Mouse (Mus musculus): ENCODE results near the gene Hormad2. TPM values are rescaled to one million over a fixed set of nuclear protein-coding genes. Genes with fewer than 3 reads are reported as not detected.

Hormad2 gene
- polyA plus RNA-seq, 1 experiment from 2014 or later: not detected

- no peaks in the 10 kb centered on the region for H3K27me3 ChIP-seq
- ChIA-PET CTCF (interaction anchor here (0.7 to 1.0 kb wide), 2 partner anchors 15 to 64 kb away, joined by 3 read pairs; no protein-coding TSS in a partner anchor), POLR2A (no interaction called here)
- in situ Hi-C loops (cut with MboI; ENCODE audit: low pct_unique_long_range_greater_than_20kb): no loop called here
- ATAC-seq (no peak), DNase-seq (ENCODE audit: low read depth, low spot score) (no peak)
- no peak for TF ChIP-seq CTCF (IDR thresholded peaks at IDR 0.05)
Observed at GRCm38 (mm10) chr11:4343926-4344325, 97.0 kb downstream of the Hormad2 start.

DNA sequence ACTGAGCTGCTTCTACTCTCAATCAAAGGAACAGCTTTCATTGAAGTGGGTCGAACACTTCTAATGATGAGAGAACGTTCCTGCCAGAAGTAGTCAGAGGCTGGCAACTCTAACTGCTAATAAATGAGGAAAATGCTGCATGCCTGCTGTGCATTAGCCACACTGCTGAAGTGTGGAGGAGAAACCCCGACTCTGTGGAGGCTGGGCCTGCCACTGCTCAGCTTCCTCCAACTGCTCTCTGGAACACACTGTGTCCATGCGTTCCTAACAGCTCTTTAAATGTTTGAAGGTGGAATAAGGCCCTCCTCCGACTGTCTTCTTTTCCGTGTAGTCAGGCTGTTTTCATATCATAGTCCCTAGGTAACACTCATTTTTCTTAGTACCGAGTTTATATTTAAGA is 98.9 kb downstream of the Hormad2 start:
- POLR2A ChIA-PET: no interaction called here
- TF ChIP-seq CTCF (IDR thresholded peaks at IDR 0.05): no peak
- ATAC-seq: no peak
- in situ Hi-C loops (cut with MboI; ENCODE audit: low pct_unique_long_range_greater_than_20kb): no loop called here
- CTCF ChIA-PET: no interaction called here
- H3K27me3 ChIP-seq: no peaks in the 10 kb centered on the region
- DNase-seq (ENCODE audit: low read depth, low spot score): no peak

- ChIA-PET POLR2A (interaction anchor here (0.6 kb wide), 1 partner anchor 50 kb away, joined by 7 read pairs; no protein-coding TSS in a partner anchor), CTCF (no interaction called here)
- H3K27me3 ChIP-seq: no peaks in the 10 kb centered on the region
- in situ Hi-C loops (cut with MboI; ENCODE audit: low pct_unique_long_range_greater_than_20kb): no loop called here
- DNase-seq (ENCODE audit: low read depth, low spot score) (no peak), ATAC-seq (no peak)
- TF ChIP-seq CTCF (IDR thresholded peaks at IDR 0.05): no peak
Observed at GRCm38 (mm10) chr11:4340109-4340779, 100.7 kb downstream of the Hormad2 start.

DNA sequence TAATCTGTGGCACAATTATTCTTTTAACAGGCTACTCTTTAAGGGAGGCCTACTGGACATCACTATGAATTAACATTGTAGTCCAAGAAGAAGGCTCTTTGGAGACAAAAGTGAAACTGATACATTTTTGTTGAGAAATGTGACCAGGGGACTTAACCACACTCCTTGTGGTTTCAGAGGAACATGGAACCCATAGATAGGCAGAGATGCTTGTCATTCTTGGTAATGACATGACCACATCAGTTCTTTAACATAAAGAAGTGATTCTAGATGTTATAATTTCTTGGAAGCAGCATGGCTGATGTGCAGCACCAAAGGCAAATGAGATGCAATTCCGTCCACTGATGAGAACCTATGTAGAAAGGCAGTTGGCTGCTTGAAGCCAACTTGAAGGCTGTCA is 101.6 kb downstream of the Hormad2 start:
- CTCF ChIA-PET: no interaction called here

DNA sequence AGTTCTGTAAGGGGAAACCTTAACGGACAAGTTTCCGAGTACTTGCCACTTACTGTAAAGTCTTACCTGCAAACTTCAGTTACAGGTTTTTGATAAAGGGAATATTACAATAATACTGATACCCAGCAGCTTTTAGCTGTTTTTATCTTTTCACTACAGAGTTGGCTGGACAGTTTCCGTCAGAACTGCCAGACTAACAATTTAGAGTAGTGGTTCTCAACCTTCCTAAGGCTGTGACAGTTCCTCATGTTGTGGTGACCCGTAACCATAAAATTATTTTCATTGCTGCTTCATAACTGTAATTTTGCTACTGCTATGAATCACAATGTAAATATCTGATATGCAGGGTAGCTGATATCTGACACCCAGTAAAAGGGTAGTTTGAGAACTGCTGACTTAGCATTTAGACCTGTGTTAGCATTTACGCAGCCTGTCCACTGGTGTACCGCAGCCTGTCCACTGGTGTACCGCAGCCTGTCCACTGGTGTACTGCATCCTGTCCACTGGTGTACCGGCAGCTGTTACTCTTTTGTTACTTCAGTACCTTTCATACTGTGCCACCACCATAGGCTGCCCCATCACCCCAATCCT is 104.1 kb downstream of the Hormad2 start:
- H3K27me3 ChIP-seq: no peaks in the 10 kb centered on the region
- TF ChIP-seq CTCF (IDR thresholded peaks at IDR 0.05): no peak
- ATAC-seq: no peak
- CTCF ChIA-PET: no interaction called here
- POLR2A ChIA-PET: no interaction called here
- in situ Hi-C loops (cut with MboI; ENCODE audit: low pct_unique_long_range_greater_than_20kb): no loop called here
- DNase-seq (ENCODE audit: low read depth, low spot score): no peak

More for the DNA sequence above, 101.6 kb downstream of the Hormad2 start:
- in situ Hi-C loops (cut with MboI; ENCODE audit: low pct_unique_long_range_greater_than_20kb): no loop called here
- POLR2A ChIA-PET: no interaction called here
- DNase-seq (ENCODE audit: low read depth, low spot score): no peak
- TF ChIP-seq CTCF (IDR thresholded peaks at IDR 0.05): no peak
- no peak for ATAC-seq
- H3K27me3 ChIP-seq: no peaks in the 10 kb centered on the region

DNA sequence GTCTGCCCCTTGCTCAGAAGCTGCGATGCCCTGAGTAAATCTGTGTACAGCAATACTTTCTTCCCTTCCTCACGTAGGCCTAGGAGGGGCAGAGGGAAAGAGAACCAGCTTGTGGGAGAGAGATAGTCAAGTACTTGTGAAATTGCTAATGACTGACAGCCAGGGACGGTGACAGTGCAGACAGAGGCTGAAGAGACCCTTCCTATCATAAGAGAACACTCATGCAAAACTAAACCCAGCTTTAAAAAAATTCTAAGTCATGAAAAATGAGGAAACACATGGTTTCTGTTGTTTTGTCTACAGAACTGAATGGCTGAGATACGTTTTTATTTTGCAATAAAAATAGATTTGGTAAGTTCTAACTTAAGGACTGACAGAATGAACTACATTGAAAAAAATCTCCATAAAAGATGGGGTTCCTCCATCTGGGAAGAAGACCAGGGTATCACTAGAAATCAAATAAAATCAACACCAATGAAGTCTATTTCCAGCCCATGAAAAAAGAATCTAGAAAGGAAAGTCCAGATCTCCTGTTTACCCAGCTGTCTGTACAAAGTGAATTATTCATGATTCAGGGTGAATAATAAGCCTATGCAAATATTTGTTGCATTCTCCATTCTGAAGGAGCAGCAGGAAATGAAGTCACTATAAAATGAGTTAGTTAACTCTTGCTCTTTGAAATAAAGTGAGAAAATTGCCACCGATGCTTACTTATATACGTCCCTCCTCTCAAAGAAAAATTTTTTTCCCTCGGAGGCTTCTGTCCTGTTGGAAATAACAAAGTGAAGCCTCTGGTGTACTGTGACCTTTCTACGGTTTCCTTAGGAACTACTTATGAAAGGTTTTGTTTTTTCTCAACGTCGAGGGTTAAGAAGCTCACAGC is 104.9 kb downstream of the Hormad2 start:
- POLR2A ChIA-PET: no interaction called here

GRCm38 (mm10) chr11:4332961-4333360 is 107.9 kb downstream of the Hormad2 start:
- TF ChIP-seq CTCF (IDR thresholded peaks at IDR 0.05): no peak
- in situ Hi-C loops (cut with MboI; ENCODE audit: low pct_unique_long_range_greater_than_20kb): no loop called here

More for the DNA sequence above, 104.9 kb downstream of the Hormad2 start:
- ATAC-seq (no peak), DNase-seq (ENCODE audit: low read depth, low spot score) (no peak)
- TF ChIP-seq CTCF (IDR thresholded peaks at IDR 0.05): no peak
- in situ Hi-C loops (cut with MboI; ENCODE audit: low pct_unique_long_range_greater_than_20kb): no loop called here
- H3K27me3 ChIP-seq: no peaks in the 10 kb centered on the region
- CTCF ChIA-PET: no interaction called here

DNA sequence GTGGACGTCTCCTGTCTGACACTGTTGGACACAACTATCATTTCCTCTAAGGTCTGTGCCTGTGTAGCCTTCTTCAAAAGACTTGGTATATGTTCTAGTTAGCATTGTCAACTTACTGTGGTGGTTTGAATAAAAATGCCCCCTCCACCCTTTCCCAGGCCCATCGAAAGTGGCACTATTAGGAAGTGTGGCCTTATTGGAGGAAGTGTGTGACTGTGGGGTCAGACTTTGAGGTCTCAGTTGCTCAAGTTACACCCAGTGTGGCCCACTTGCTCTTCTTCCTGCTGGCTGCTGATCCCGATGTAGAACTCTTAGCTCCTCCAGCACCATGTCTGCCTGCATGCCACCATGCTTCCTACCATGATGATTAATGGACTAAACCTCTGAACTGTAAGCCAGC is 112.7 kb downstream of the Hormad2 start:
- DNase-seq (ENCODE audit: low read depth, low spot score): no peak
- no peaks in the 10 kb centered on the region for H3K27me3 ChIP-seq
- POLR2A ChIA-PET: no interaction called here
- ATAC-seq: no peak
- CTCF ChIA-PET: interaction anchor here (1.0 kb wide), 1 partner anchor 16 kb away, joined by 3 read pairs; no protein-coding TSS in a partner anchor
- in situ Hi-C loops (cut with MboI; ENCODE audit: low pct_unique_long_range_greater_than_20kb): no loop called here
- no peak for TF ChIP-seq CTCF (IDR thresholded peaks at IDR 0.05)

More at GRCm38 (mm10) chr11:4332961-4333360, 107.9 kb downstream of the Hormad2 start:
- H3K27me3 ChIP-seq: no peaks in the 10 kb centered on the region
- ChIA-PET CTCF (no interaction called here), POLR2A (no interaction called here)
- ATAC-seq (no peak), DNase-seq (ENCODE audit: low read depth, low spot score) (no peak)

GRCm38 (mm10) chr11:4323481-4323880 is 117.4 kb downstream of the Hormad2 start:
- H3K27me3 ChIP-seq: no peaks in the 10 kb centered on the region
- TF ChIP-seq CTCF (IDR thresholded peaks at IDR 0.05): no peak
- ATAC-seq: no peak
- DNase-seq (ENCODE audit: low read depth, low spot score): no peak
- ChIA-PET CTCF (no interaction called here), POLR2A (no interaction called here)
- in situ Hi-C loops (cut with MboI; ENCODE audit: low pct_unique_long_range_greater_than_20kb): no loop called here

- no peak for ATAC-seq
- ChIA-PET CTCF (interaction anchor here (1.0 kb wide), 1 partner anchor 13 kb away, joined by 4 read pairs; no protein-coding TSS in a partner anchor), POLR2A (no interaction called here)
- in situ Hi-C loops (cut with MboI; ENCODE audit: low pct_unique_long_range_greater_than_20kb): no loop called here
- peak; percentile 92 for DNase-seq (ENCODE audit: low read depth, low spot score)
- no peaks in the 10 kb centered on the region for H3K27me3 ChIP-seq
- no peak for TF ChIP-seq CTCF (IDR thresholded peaks at IDR 0.05)
Observed at GRCm38 (mm10) chr11:4322943-4323342, 118.0 kb downstream of the Hormad2 start.

DNA sequence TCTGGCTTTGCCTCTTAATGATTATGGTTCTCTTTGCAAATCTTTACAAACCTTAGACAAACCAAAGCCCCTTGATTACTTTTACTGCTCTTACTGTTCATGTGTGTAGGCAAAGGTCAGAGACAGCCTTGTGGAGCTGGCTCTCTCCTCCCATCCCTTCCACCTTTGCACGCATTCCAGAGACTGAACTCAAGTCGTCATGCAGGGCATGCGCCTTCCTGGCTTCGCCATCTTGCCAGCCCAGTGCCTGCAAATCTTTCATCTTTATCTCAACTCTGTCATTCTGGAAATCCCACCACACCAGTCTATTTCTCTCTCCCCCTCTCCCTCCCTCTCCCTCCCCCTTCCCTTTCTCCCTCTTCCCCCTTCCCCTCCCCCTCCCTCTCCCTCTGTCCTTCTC is 120.0 kb downstream of the Hormad2 start:
- ChIA-PET CTCF (no interaction called here), POLR2A (no interaction called here)
- in situ Hi-C loops (cut with MboI; ENCODE audit: low pct_unique_long_range_greater_than_20kb): no loop called here
- TF ChIP-seq CTCF (IDR thresholded peaks at IDR 0.05): no peak
- H3K27me3 ChIP-seq: no peaks in the 10 kb centered on the region
- ATAC-seq (no peak), DNase-seq (ENCODE audit: low read depth, low spot score) (no peak)
